Mouse (Mus musculus) central nervous system, embryonic 18 days (tissue): ENCODE measurements around the gene Ipo9. TPM values are rescaled to one million over a fixed set of nuclear protein-coding genes. Genes with fewer than 3 reads are reported as not detected.

ENCODE experiments used
- polyA plus RNA-seq: library from polyadenylated mRNA; depleted of rRNA; stranded (reverse); fragments of >200 nt; gene quantifications from 2 replicates; pipeline ENCODE4 v1.2.3, GENCODE M21; 2012; rRNA removed

Ipo9 gene
- 157 TPM in 2 replicates for polyA plus RNA-seq

GRCm38 (mm10) chr1:135429901-135430668 lies at the start of gene Ipo9:
Ipo9 (minus strand) TSS chr1:135430499.

GRCm38 (mm10) chr1:135374868-135375581 lies 55.3 kb downstream of the Ipo9 start, which contains the start of gene Shisa4:
Shisa4 (minus strand) TSS chr1:135375237.

Other genes starting within 250 kb of the Ipo9 start
- 0.21 and 1.3 TPM in 2 replicates for gene Elf3, start 171.9 kb downstream of the Ipo9 start, polyA plus RNA-seq
- 48.3 and 49.5 TPM in 2 replicates for gene Rnpep, start 146.4 kb downstream of the Ipo9 start, polyA plus RNA-seq
- 50.9 and 56.6 TPM in 2 replicates for gene Timm17a, start 116.7 kb downstream of the Ipo9 start, polyA plus RNA-seq
- gene Lmod1, start 105.7 kb downstream of the Ipo9 start, polyA plus RNA-seq: 0.21 and 0.32 TPM in 2 replicates
- gene Shisa4, start 55.3 kb downstream of the Ipo9 start, polyA plus RNA-seq: 61.4 and 62.5 TPM in 2 replicates
- 73.0 and 84.1 TPM in 2 replicates for gene Nav1, start 176.8 kb upstream of the Ipo9 start, polyA plus RNA-seq